Mouse (Mus musculus) natural killer cell, adult 2 months (primary cell): ENCODE results near the gene Gm3633.
"Not testable (repeated sequence)": the region's sequence is repeated elsewhere in the genome, so short reads cannot be mapped to it uniquely, and the experiment has no call there.

Experiments
- DNase-seq, 2 experiments: peaks; one replicate each; pipeline ENCODE4 v3.0.0; 2022; ENCODE audit warnings: low spot score in 2 of 2

The Gm3633 gene

GRCm38 (mm10) chr14:42641817-42642216 is at the start of gene Gm3633:
Gm3633 (minus strand) TSS chr14:42641917.
- not testable (repeated sequence) for DNase-seq

GRCm38 (mm10) chr14:42655638-42656037 is 13.9 kb upstream of the Gm3633 start, which contains the start of gene Gm10378:
Gm10378 (plus strand) TSS chr14:42655938.
- not testable (repeated sequence) for DNase-seq

- DNase-seq, result not testable (repeated sequence)
These were observed 41.9 kb downstream of the Gm3633 start, which contains the start of gene Gm17124 for GRCm38 (mm10) chr14:42599782-42600181. Gm17124 (minus strand) TSS chr14:42599882.
